ENCODE assay signal across 9 mouse cellular contexts in genomic region chr9:75435291-75435690, GRCm38 (mm10). TPM values are rescaled to one million over a fixed set of nuclear protein-coding genes. Genes with fewer than 3 reads are reported as not detected.
DNase-seq lines count a peak whose midpoint lies in the region; ATAC-seq and TF ChIP-seq lines count a peak whose summit lies in the region.
"Had no signal": no experiment of that assay in that cellular context is flagged by ENCODE, and none has a peak within 500 bp of the region (broad histone marks: within the 10 kb centered on the region; RNA-seq: fewer than 3 reads in every experiment).

No protein-coding gene starts in this region.

- TF ChIP-seq CTCF in thymus, adult 2 months (IDR thresholded peaks at IDR 0.05; ENCODE audit: borderline replicate concordance, control insufficient read depth, extremely low read depth, insufficient read depth, low read length, poor library complexity): no peak

- H3K9me3 ChIP-seq in heart, embryonic 15.5 days (replicated peaks): no peaks in the 10 kb centered on the region
- no peaks in the 10 kb centered on the region for H3K9me3 ChIP-seq in megakaryocyte, embryonic 14.5 days

- H3K4me2 ChIP-seq in heart, embryonic 15.5 days: no peak overlapping the region

- no peaks in the 10 kb centered on the region for H3K36me3 ChIP-seq in heart, embryonic 15.5 days
- H3K36me3 ChIP-seq in megakaryocyte, embryonic 14.5 days (replicated peaks; ENCODE audit: low read length): no peaks in the 10 kb centered on the region
- H3K36me3 ChIP-seq in macrophage (ENCODE audit: inconsistent target): no peaks in the 10 kb centered on the region
- no peaks in the 10 kb centered on the region for H3K36me3 ChIP-seq in thymus, adult 2 months (ENCODE audit: control insufficient read depth, insufficient read depth, low read length)

- H3K9ac ChIP-seq in heart, embryonic 15.5 days: no peak overlapping the region
- H3K9ac ChIP-seq: liver, postnatal 0 days had no signal

- no peaks in the 10 kb centered on the region for H3K79me2 ChIP-seq in macrophage (ENCODE audit: inconsistent target)

- H3K27me3 ChIP-seq in heart, embryonic 15.5 days: no peaks in the 10 kb centered on the region
- no peaks in the 10 kb centered on the region for H3K27me3 ChIP-seq in megakaryocyte, embryonic 14.5 days (replicated peaks)
- no peaks in the 10 kb centered on the region for H3K27me3 ChIP-seq in thymus, adult 2 months (ENCODE audit: control insufficient read depth, insufficient read depth, low read length)

- TF ChIP-seq POLR2A in thymus, adult 2 months (IDR thresholded peaks at IDR 0.05; ENCODE audit: control insufficient read depth, extremely low read depth, insufficient read depth, low read length, poor library complexity): no peak

- DNase-seq in heart, postnatal 36 days: no peak
- DNase-seq in ZHBTc4 (ENCODE audit: low read depth, low spot score) (peak; percentile 56), adipocyte (ENCODE audit: low spot score) (no peak)
- no peak for DNase-seq in thymus, adult 2 months

- intact Hi-C loops in heart, postnatal 36 days (cut with DNase I): loop anchor here (2.0 to 10.0 kb wide), 2 partner anchors 26 to 380 kb away; no protein-coding TSS in a partner anchor

- no peak overlapping the region for H3K4me3 ChIP-seq in heart, embryonic 15.5 days
- H3K4me3 ChIP-seq in megakaryocyte, embryonic 14.5 days (replicated peaks): peak overlapping the region; percentile 87
- no peak overlapping the region for H3K4me3 ChIP-seq in macrophage (ENCODE audit: inconsistent target)
- H3K4me3 ChIP-seq in thymus, adult 2 months (ENCODE audit: control insufficient read depth, insufficient read depth, low read length): no peak overlapping the region

- ATAC-seq in heart, embryonic 15.5 days (replicated peaks; ENCODE audit: insufficient number of reproducible peaks, insufficient read depth, low FRiP score, low read depth): no peak
- ATAC-seq in megakaryocyte, adult 5-6 weeks (ENCODE audit: poor library complexity, severe bottlenecking): no peak

- H3K27ac ChIP-seq in heart, embryonic 15.5 days: peak overlapping the region; percentile 37; the same call in 1 of the 2 replicates
- H3K27ac ChIP-seq in macrophage: peak overlapping the region; percentile 80
- H3K27ac ChIP-seq in thymus, adult 2 months (ENCODE audit: control insufficient read depth, insufficient read depth, low read length): no peak overlapping the region

- 90% methylated on average over 4 of the region's 4 CpGs for WGBS in heart, embryonic 15.5 days
- 95% methylated on average over 3 of the region's 4 CpGs for whole genome bisulfite sequencing in macrophage (ENCODE audit: missing documents)
- WGBS in thymus, adult 2 months: 94% methylated on average over 4 of the region's 4 CpGs

- peaks cover 25% of the 10 kb centered on the region for H3K4me1 ChIP-seq in heart, embryonic 15.5 days (replicated peaks)
- H3K4me1 ChIP-seq in megakaryocyte, embryonic 14.5 days: peaks cover 87% of the 10 kb centered on the region
- peaks cover 25% of the 10 kb centered on the region for H3K4me1 ChIP-seq in thymus, adult 2 months (replicated peaks; ENCODE audit: control insufficient read depth, insufficient read depth, low read length)

RNA-seq across cellular contexts. Expression of gene Leo1, which starts 6.0 kb away (rescaled TPM):
- 27.1 and 27.7 TPM in 2 replicates for polyA plus RNA-seq in heart, embryonic 15.5 days (2015; fragmentation: Nextera tagmentation; extraction: Ambion mirVana)
- total RNA-seq in heart, postnatal 36 days (2021): 10 to 100 TPM; 11.3 to 15.0 TPM
- polyA plus RNA-seq in megakaryocyte, embryonic 14.5 days (2012; ENCODE audit: insufficient read depth, low replicate concordance): 3.6 and 17.0 TPM in 2 replicates
- 12.5 and 16.3 TPM in 2 replicates for total RNA-seq in megakaryocyte, adult 5-6 weeks (2015)
- total RNA-seq in megakaryocyte, adult 5-6 weeks (2017): 32.5 and 35.6 TPM in 2 replicates
- total RNA-seq in macrophage (2018; cell fraction: chromatin; rRNA removed): 10 to 100 TPM; 17.2 to 46.0 (median 31.6) TPM
- 10 to 100 TPM; 16.1 to 25.7 (median 21.2) TPM for total RNA-seq in macrophage (2018; cell fraction: cytosol; rRNA removed)
- total RNA-seq in macrophage (2018; cell fraction: nucleus; rRNA removed): 10 to 100 TPM; 13.2 to 30.4 (median 19.6) TPM
- polyA plus RNA-seq in macrophage (2018): 15.0 to 36.4 TPM (median 28.2 TPM) in 3 replicates
- polyA plus RNA-seq in thymus, adult 2 months (2012; rRNA removed): 6.7 and 9.0 TPM in 2 replicates

RNA-seq across cellular contexts. Expression of gene Mapk6, which starts 25.5 kb away (rescaled TPM):
- 36.4 and 42.3 TPM in 2 replicates for polyA plus RNA-seq in heart, embryonic 15.5 days (2015; fragmentation: Nextera tagmentation; extraction: Ambion mirVana)
- total RNA-seq in heart, postnatal 36 days (2021): 10 to 100 TPM; 24.8 to 29.1 TPM
- polyA plus RNA-seq in megakaryocyte, embryonic 14.5 days (2012; ENCODE audit: insufficient read depth, low replicate concordance): 31.3 and 53.1 TPM in 2 replicates
- 36.0 and 39.6 TPM in 2 replicates for total RNA-seq in megakaryocyte, adult 5-6 weeks (2015)
- total RNA-seq in megakaryocyte, adult 5-6 weeks (2017): 26.6 and 29.3 TPM in 2 replicates
- 100 to 1,000 TPM; 134 to 771 (median 241) TPM for total RNA-seq in macrophage (2018; cell fraction: chromatin; rRNA removed)
- 100 to 1,000 TPM in 22 of 26 experiments, 10 to 100 TPM in 4; 89.7 to 358 (median 144) TPM for total RNA-seq in macrophage (2018; cell fraction: cytosol; rRNA removed)
- total RNA-seq in macrophage (2018; cell fraction: nucleus; rRNA removed): 100 to 1,000 TPM; 123 to 661 (median 273) TPM
- polyA plus RNA-seq in macrophage (2018): 73.3 to 115 TPM (median 94.8 TPM) in 3 replicates
- 31.7 and 38.4 TPM in 2 replicates for polyA plus RNA-seq in thymus, adult 2 months (2012; rRNA removed)
